Mouse (Mus musculus) liver, adult 2 months (tissue): ENCODE results near the gene Dyx1c1.

Experiments
- CTCF ChIP-seq: fragments of 200-500 bp; IDR thresholded peaks from 2 replicates; pipeline ENCODE4 v1.5.1; 2011; ENCODE audit warnings: low read depth, low read length, control low read depth
- POLR2A ChIP-seq: fragments of 200-500 bp; IDR thresholded peaks from 2 replicates; pipeline ENCODE4 v1.6.1; 2011; ENCODE audit warnings: low read length, control low read depth; ENCODE audit not compliant: insufficient read depth; ENCODE audit errors: extremely low read depth

DNA sequence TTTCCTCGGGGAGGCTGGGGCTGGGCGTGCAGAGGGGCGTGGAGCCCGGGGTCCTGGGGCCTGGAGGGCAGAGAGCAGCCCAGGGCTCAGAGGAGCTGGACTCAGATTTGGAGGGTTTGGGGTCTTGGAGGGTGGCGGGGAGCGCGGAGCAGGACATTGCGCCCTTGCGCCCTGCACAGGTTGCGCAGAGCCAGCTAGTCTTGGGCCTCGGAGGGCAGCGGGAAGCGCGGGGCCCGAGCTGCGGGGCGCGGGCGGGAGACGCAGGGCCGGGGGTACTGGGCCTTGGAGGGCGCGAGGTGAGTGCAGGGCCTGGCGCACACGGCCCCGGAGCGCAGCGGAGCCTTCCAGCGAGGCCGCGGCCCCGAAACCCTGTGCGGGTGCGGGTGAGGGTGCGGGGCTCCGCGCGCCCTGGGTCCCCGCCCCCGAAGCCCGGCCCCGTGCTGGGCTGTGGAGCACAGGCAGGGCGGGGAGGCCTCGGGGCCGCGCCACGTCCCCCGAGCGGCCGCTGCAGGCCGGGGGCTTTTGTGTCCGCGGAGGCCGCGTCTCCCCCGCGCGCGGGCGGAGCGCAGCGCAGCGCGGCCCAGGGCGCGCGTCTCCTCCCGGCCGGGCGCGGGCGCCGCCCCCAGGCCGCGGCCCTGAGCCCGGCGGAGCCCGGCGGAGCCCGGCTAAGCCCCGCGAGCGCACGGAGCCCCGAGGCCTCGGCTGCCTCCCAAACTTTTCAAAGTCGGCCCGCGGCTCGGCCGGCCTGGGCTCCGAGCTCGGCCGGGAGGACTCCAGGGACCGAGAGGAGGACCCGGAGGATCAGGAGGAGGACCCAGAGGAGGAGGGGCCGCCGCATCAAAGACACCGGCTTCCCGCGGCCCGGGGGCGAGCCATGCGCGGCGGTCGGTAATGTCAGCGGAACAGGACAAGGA, 33.3 kb upstream of the Dyx1c1 start, which contains the start of gene Pygo1:
- TF ChIP-seq CTCF (no peak), POLR2A (no peak)
